Mouse (Mus musculus): ENCODE results near the gene Slc12a5. TPM values are rescaled to one million over a fixed set of nuclear protein-coding genes. Genes with fewer than 3 reads are reported as not detected.

Gene Slc12a5
- polyA plus RNA-seq, 1 experiment from 2014 or later: 0.92 TPM

- Histone ChIP-seq H3K4me3 (no peak overlapping the region), H3K27ac (no peak overlapping the region), H3K36me3 (peaks cover 25% of the 10 kb centered on the region), H3K4me1 (peaks cover 23% of the 10 kb centered on the region), H3K27me3 (ENCODE audit: insufficient read depth, poor library complexity, severe bottlenecking) (peaks cover 95% of the 10 kb centered on the region), H3K9me3 (no peaks in the 10 kb centered on the region)
- 69% methylated on average over 11 of the region's 11 CpGs for WGBS
- no peak for DNase-seq (ENCODE audit: low spot score)
These were observed 35.4 kb downstream of the Slc12a5 start for GRCm38 (mm10) chr2:164995976-164996375.

- peaks cover 86% of the 10 kb centered on the region for H3K27me3 ChIP-seq (ENCODE audit: insufficient read depth, poor library complexity, severe bottlenecking)
- DNase-seq (ENCODE audit: low spot score): no peak
These were observed 36.5 kb downstream of the Slc12a5 start for GRCm38 (mm10) chr2:164996848-164997720.

GRCm38 (mm10) chr2:164997721-164998428, 37.3 kb downstream of the Slc12a5 start:
- Histone ChIP-seq H3K4me1 (peaks cover 18% of the 10 kb centered on the region), H3K27ac (no peak overlapping the region; the same call in 1 of the 2 replicates), H3K36me3 (peaks cover 44% of the 10 kb centered on the region), H3K4me3 (peak overlapping the region; percentile 58), H3K9me3 (no peaks in the 10 kb centered on the region), H3K27me3 (ENCODE audit: insufficient read depth, poor library complexity, severe bottlenecking) (peaks cover 78% of the 10 kb centered on the region)
- no peak for DNase-seq (ENCODE audit: low spot score)
- 1% methylated on average over 52 of the region's 52 CpGs for WGBS

More at GRCm38 (mm10) chr2:164996848-164997720, 36.5 kb downstream of the Slc12a5 start:
- no peaks in the 10 kb centered on the region for H3K9me3 ChIP-seq
- peak overlapping the region; percentile 58 for H3K4me3 ChIP-seq
- H3K4me1 ChIP-seq: peaks cover 19% of the 10 kb centered on the region
- WGBS: 13% methylated on average over 49 of the region's 49 CpGs
- no peak overlapping the region; the same call in 1 of the 2 replicates for H3K27ac ChIP-seq
- peaks cover 36% of the 10 kb centered on the region for H3K36me3 ChIP-seq

- no peaks in the 10 kb centered on the region for H3K9me3 ChIP-seq
- no peak for DNase-seq (ENCODE audit: low spot score)
- WGBS: 91% methylated on average over 13 of the region's 13 CpGs
- peaks cover 39% of the 10 kb centered on the region for H3K27me3 ChIP-seq (ENCODE audit: insufficient read depth, poor library complexity, severe bottlenecking)
- peaks cover 85% of the 10 kb centered on the region for H3K36me3 ChIP-seq
- no peak overlapping the region for H3K4me3 ChIP-seq
- H3K27ac ChIP-seq: no peak overlapping the region
- peaks cover 18% of the 10 kb centered on the region for H3K4me1 ChIP-seq
These were observed 41.4 kb downstream of the Slc12a5 start for GRCm38 (mm10) chr2:165001958-165002357.

DNA sequence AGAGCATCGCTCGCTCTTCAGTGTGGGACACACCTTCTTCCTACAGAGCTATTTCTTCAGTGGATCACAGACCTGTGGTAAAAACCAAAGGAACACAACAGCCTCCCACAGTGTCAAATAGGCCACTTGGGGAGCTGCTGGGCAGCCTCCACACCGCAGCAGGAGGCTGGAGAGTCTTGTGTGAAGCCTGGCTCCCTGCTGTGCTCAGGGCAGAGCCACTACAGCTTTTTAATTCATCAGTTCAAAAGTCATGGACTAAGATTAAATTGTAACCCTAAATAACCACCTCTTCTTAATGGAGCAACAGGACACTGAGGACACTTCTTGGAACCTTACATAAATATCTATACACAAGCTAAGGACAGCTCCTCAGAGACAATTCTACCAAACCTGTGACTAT, 42.5 kb downstream of the Slc12a5 start:
- Histone ChIP-seq H3K27ac (no peak overlapping the region), H3K27me3 (ENCODE audit: insufficient read depth, poor library complexity, severe bottlenecking) (peaks cover 28% of the 10 kb centered on the region), H3K4me1 (peaks cover 7% of the 10 kb centered on the region), H3K4me3 (no peak overlapping the region), H3K9me3 (no peaks in the 10 kb centered on the region), H3K36me3 (peaks cover 96% of the 10 kb centered on the region)
- DNase-seq (ENCODE audit: low spot score): no peak
- 91% methylated on average over 3 of the region's 3 CpGs for WGBS

DNA sequence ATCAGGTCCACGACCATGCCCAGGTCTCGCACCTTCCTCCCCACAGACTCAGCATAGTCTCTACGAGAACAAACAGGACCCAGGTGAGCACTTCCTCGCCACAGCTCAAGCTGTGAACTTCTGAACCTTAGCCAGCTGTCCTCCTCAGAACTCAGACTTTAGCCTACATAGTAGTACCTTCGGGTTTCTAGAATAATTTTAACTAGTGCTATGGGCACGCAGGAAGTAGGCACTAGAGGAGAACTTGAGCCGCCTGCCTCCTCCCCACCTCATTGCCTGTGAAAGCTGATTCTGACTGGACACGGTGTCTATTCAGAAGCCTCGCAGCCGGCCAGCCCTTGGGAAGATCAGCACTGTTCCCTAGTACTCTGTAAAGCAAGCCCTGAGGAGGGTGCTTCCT, 43.6 kb downstream of the Slc12a5 start:
- no peak overlapping the region for H3K4me3 ChIP-seq
- H3K36me3 ChIP-seq: peaks cover 100% of the 10 kb centered on the region
- H3K4me1 ChIP-seq: no peaks in the 10 kb centered on the region
- DNase-seq (ENCODE audit: low spot score): no peak
- peaks cover 17% of the 10 kb centered on the region for H3K27me3 ChIP-seq (ENCODE audit: insufficient read depth, poor library complexity, severe bottlenecking)
- WGBS: 83% methylated on average over 10 of the region's 10 CpGs
- H3K9me3 ChIP-seq: no peaks in the 10 kb centered on the region
- H3K27ac ChIP-seq: no peak overlapping the region

GRCm38 (mm10) chr2:165006813-165007212, 46.2 kb downstream of the Slc12a5 start:
- Histone ChIP-seq H3K27me3 (ENCODE audit: insufficient read depth, poor library complexity, severe bottlenecking) (no peaks in the 10 kb centered on the region), H3K27ac (no peak overlapping the region), H3K36me3 (peaks cover 100% of the 10 kb centered on the region), H3K4me3 (no peak overlapping the region), H3K9me3 (no peaks in the 10 kb centered on the region), H3K4me1 (no peaks in the 10 kb centered on the region)
- peak; percentile 45 for DNase-seq (ENCODE audit: low spot score)
- WGBS: 91% methylated on average over 4 of the region's 4 CpGs

GRCm38 (mm10) chr2:165007986-165008385, 47.4 kb downstream of the Slc12a5 start:
- Histone ChIP-seq H3K4me1 (no peaks in the 10 kb centered on the region), H3K27me3 (ENCODE audit: insufficient read depth, poor library complexity, severe bottlenecking) (no peaks in the 10 kb centered on the region), H3K4me3 (no peak overlapping the region), H3K27ac (no peak overlapping the region), H3K36me3 (peaks cover 99% of the 10 kb centered on the region), H3K9me3 (no peaks in the 10 kb centered on the region)
- DNase-seq (ENCODE audit: low spot score): no peak
- 88% methylated on average over 1 of the region's 1 CpGs for WGBS

GRCm38 (mm10) chr2:165009161-165009560, 48.6 kb downstream of the Slc12a5 start:
- peak; percentile 51 for DNase-seq (ENCODE audit: low spot score)
- H3K4me3 ChIP-seq: no peak overlapping the region
- H3K27ac ChIP-seq: no peak overlapping the region
- no peaks in the 10 kb centered on the region for H3K9me3 ChIP-seq
- H3K27me3 ChIP-seq (ENCODE audit: insufficient read depth, poor library complexity, severe bottlenecking): no peaks in the 10 kb centered on the region
- WGBS: 94% methylated on average over 14 of the region's 14 CpGs
- H3K4me1 ChIP-seq: no peaks in the 10 kb centered on the region
- H3K36me3 ChIP-seq: peaks cover 91% of the 10 kb centered on the region

DNA sequence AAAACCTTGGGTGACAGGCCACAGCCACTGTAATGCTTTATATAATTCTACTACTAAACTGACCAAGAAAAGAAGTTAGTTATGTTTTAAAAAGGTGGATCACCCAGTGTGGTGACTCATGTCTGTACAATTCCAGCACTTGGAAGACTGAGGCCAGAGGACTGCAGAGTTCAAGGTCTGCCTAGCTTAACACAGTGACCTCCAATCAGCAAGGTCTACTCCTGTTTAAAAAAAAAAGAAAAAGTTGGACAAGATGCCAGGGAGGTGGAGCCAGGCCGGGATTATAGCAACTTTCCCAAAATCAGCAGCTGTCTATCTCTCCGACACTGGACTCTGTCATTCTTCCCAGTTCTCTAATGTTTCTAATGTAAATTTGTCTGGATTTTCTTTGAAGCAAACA, 49.0 kb downstream of the Slc12a5 start:
- Histone ChIP-seq H3K4me1 (no peaks in the 10 kb centered on the region), H3K36me3 (peaks cover 87% of the 10 kb centered on the region), H3K27ac (no peak overlapping the region), H3K4me3 (no peak overlapping the region), H3K9me3 (no peaks in the 10 kb centered on the region), H3K27me3 (ENCODE audit: insufficient read depth, poor library complexity, severe bottlenecking) (no peaks in the 10 kb centered on the region)
- WGBS: 89% methylated on average over 2 of the region's 2 CpGs
- peak; percentile 42 for DNase-seq (ENCODE audit: low spot score)

- H3K4me1 ChIP-seq: no peaks in the 10 kb centered on the region
- peaks cover 79% of the 10 kb centered on the region for H3K36me3 ChIP-seq
- DNase-seq (ENCODE audit: low spot score): peak; percentile 52
- no peaks in the 10 kb centered on the region for H3K27me3 ChIP-seq (ENCODE audit: insufficient read depth, poor library complexity, severe bottlenecking)
- no peak overlapping the region for H3K27ac ChIP-seq
- no peak overlapping the region for H3K4me3 ChIP-seq
- 74% methylated on average over 10 of the region's 10 CpGs for WGBS
- H3K9me3 ChIP-seq: no peaks in the 10 kb centered on the region
These were observed 49.7 kb downstream of the Slc12a5 start for GRCm38 (mm10) chr2:165010351-165010750.

DNA sequence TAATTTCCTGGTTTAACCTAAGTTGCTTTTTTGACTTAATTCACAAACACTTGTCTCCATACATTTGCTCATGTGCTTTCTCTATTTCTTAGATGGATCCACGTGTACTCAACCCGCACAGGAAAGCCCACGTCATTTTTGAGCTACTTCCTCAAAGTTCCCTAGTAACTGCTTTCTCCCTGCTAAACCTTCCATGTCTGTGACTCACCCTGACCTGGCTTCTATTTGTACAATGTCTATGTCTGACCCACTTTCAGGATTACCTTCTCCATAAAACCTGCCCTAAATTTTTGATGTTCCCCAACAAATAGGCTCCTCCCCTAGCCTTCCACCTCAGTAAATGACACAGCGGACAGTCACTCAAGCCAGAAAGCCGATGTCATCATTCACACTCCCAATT, 54.3 kb downstream of the Slc12a5 start:
- no peaks in the 10 kb centered on the region for H3K4me1 ChIP-seq
- no peak overlapping the region for H3K4me3 ChIP-seq
- no peak overlapping the region for H3K27ac ChIP-seq
- DNase-seq (ENCODE audit: low spot score): no peak
- H3K27me3 ChIP-seq (ENCODE audit: insufficient read depth, poor library complexity, severe bottlenecking): no peaks in the 10 kb centered on the region
- peaks cover 47% of the 10 kb centered on the region for H3K36me3 ChIP-seq
- 90% methylated on average over 5 of the region's 5 CpGs for WGBS
- H3K9me3 ChIP-seq: no peaks in the 10 kb centered on the region

- Histone ChIP-seq H3K4me3 (no peak overlapping the region), H3K36me3 (peaks cover 31% of the 10 kb centered on the region), H3K27ac (no peak overlapping the region), H3K9me3 (no peaks in the 10 kb centered on the region), H3K4me1 (no peaks in the 10 kb centered on the region), H3K27me3 (ENCODE audit: insufficient read depth, poor library complexity, severe bottlenecking) (no peaks in the 10 kb centered on the region)
- no peak for DNase-seq (ENCODE audit: low spot score)
- 91% methylated on average over 3 of the region's 3 CpGs for WGBS
These were observed 59.9 kb downstream of the Slc12a5 start for GRCm38 (mm10) chr2:165020490-165020889.
